Mouse (Mus musculus) erythroblast, embryonic 14.5 days (primary cell): Measurements from ENCODE around the gene Epb41l1.

Experiments used
- GATA1 ChIP-seq: IDR thresholded peaks from 2 replicates; pipeline ENCODE4 v1.6.1; 2012; ENCODE audit warnings: low read length, inconsistent platforms, mixed read lengths
- TAL1 ChIP-seq: IDR thresholded peaks from 3 replicates; pipeline ENCODE4 v1.6.1; 2012; ENCODE audit warnings: low read length, inconsistent platforms, mixed read lengths

DNA sequence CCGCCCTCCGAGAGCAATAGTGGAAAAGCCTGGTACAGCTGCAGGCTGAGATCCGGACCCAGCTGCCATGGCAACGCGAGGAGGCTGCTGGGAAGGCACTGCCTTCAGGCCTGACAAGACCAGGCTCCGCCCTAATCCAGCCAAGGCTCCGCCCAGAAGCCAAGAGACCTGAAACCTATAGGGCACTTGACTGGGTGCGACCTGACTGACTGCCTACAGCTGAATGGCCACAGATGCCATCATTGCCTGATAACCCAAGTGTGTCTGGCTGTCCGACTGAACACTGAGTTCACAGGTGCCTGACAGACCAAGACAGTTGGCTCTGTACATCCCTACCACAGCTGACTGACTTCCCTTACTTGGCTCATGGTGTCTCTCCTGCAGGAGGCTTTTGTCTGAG is 19.4 kb upstream of the Epb41l1 start:
- TF ChIP-seq TAL1 (no peak), GATA1 (no peak)
